Mouse (Mus musculus) liver, embryonic 15.5 days (tissue): ENCODE results near the gene Cpb2. TPM values are rescaled to one million over a fixed set of nuclear protein-coding genes. Genes with fewer than 3 reads are reported as not detected.

ENCODE experiments used
- ATAC-seq: fragments of 200-750 bp; cut with Nextera tagmentation; 2 replicates; pipeline ENCODE4 v1.8.0; 2017; ENCODE audit warnings: moderate number of reproducible peaks, mild to moderate bottlenecking, moderate library complexity; ENCODE audit not compliant: insufficient read depth
- H3K27ac ChIP-seq: fragments of 300-500 bp; sonication (generic); replicated peaks from 2 replicates; pipeline ENCODE4 v1.5.1; 2015; ENCODE audit warnings: mild to moderate bottlenecking, inconsistent platforms
- H3K27me3 ChIP-seq: fragments of 300-500 bp; sonication (generic); 2 replicates; pipeline ENCODE4 v1.6.1; 2015; ENCODE audit warnings: mild to moderate bottlenecking, inconsistent platforms
- H3K36me3 ChIP-seq: fragments of 300-500 bp; sonication (generic); replicated peaks from 2 replicates; pipeline ENCODE4 v1.6.1; 2015; ENCODE audit warnings: moderate library complexity, mild to moderate bottlenecking, inconsistent platforms
- H3K4me1 ChIP-seq: fragments of 300-500 bp; sonication (generic); replicated peaks from 2 replicates; pipeline ENCODE4 v1.6.1; 2015; ENCODE audit warnings: inconsistent platforms
- H3K4me2 ChIP-seq: fragments of 300-500 bp; sonication (generic); 2 replicates; pipeline ENCODE4 v1.6.1; 2015; ENCODE audit warnings: moderate library complexity, mild to moderate bottlenecking, inconsistent platforms
- H3K4me3 ChIP-seq: fragments of 300-500 bp; sonication (generic); replicated peaks from 2 replicates; pipeline ENCODE4 v1.5.1; 2015; ENCODE audit warnings: mild to moderate bottlenecking, inconsistent platforms
- H3K9ac ChIP-seq: fragments of 300-500 bp; sonication (generic); 2 replicates; pipeline ENCODE4 v1.6.1; 2015; ENCODE audit warnings: moderate library complexity, mild to moderate bottlenecking, inconsistent platforms
- H3K9me3 ChIP-seq: fragments of 300-500 bp; sonication (generic); replicated peaks from 2 replicates; pipeline ENCODE4 v1.6.1; 2016; ENCODE audit warnings: inconsistent platforms
- WGBS: fragments of 180-500 bp; shearing (Covaris S2); methylation state at CpG from one replicate; pipeline ENCODE4 v1.1.7; 2015; ENCODE audit warnings: mixed read lengths; ENCODE audit not compliant: insufficient replicate concordance; 5-methylcytosine and 5-hydroxymethylcytosine counted together
- polyA plus RNA-seq: library from polyadenylated mRNA; unstranded; fragments of >200 nt; fragmentation: Nextera tagmentation; extraction: Ambion mirVana; gene quantifications from 2 replicates; pipeline ENCODE4 v1.2.1, GENCODE M21; 2015

Gene Cpb2
- polyA plus RNA-seq, 1 experiment from 2014 or later, result 134 TPM

GRCm38 (mm10) chr14:75246024-75247000 lies 4.2 kb downstream of the Cpb2 start:
- H3K9me3 ChIP-seq, result no peaks in the 10 kb centered on the region
- H3K9ac ChIP-seq, result no peak overlapping the region
- no peaks in the 10 kb centered on the region for H3K36me3 ChIP-seq
- no peaks in the 10 kb centered on the region for H3K27me3 ChIP-seq
- no peak overlapping the region for H3K27ac ChIP-seq
- no peak overlapping the region for H3K4me3 ChIP-seq
- H3K4me1 ChIP-seq, result peaks cover 4% of the 10 kb centered on the region; the same call in 1 of the 2 replicates
- no peak for ATAC-seq
- whole genome bisulfite sequencing, result 57% methylated on average over 11 of the region's 11 CpGs
- no peak overlapping the region for H3K4me2 ChIP-seq

GRCm38 (mm10) chr14:75250432-75250831 lies 8.3 kb downstream of the Cpb2 start:
- H3K9ac ChIP-seq, result no peak overlapping the region
- H3K4me2 ChIP-seq, result no peak overlapping the region
- no peaks in the 10 kb centered on the region for H3K9me3 ChIP-seq
- no peak overlapping the region for H3K27ac ChIP-seq
- ATAC-seq, result no peak
- H3K27me3 ChIP-seq, result no peaks in the 10 kb centered on the region
- H3K4me1 ChIP-seq, result peaks cover 4% of the 10 kb centered on the region; the same call in 1 of the 2 replicates
- 66% methylated on average over 3 of the region's 3 CpGs for WGBS
- no peaks in the 10 kb centered on the region for H3K36me3 ChIP-seq
- no peak overlapping the region for H3K4me3 ChIP-seq

GRCm38 (mm10) chr14:75256521-75256920 lies 14.4 kb downstream of the Cpb2 start:
- no peak overlapping the region for H3K27ac ChIP-seq
- no peaks in the 10 kb centered on the region for H3K4me1 ChIP-seq
- no peaks in the 10 kb centered on the region for H3K9me3 ChIP-seq
- no peak overlapping the region for H3K4me3 ChIP-seq
- 0 out of 2 replicates have a peak, but pooled peaks cover 3% of the 10 kb centered on the region for H3K36me3 ChIP-seq
- no peaks in the 10 kb centered on the region for H3K27me3 ChIP-seq
- no peak overlapping the region for H3K4me2 ChIP-seq
- ATAC-seq, result no peak
- no peak overlapping the region for H3K9ac ChIP-seq
- WGBS, result 29% methylated on average over 5 of the region's 5 CpGs

GRCm38 (mm10) chr14:75269531-75269930 lies 27.4 kb downstream of the Cpb2 start:
- 68% methylated on average over 5 of the region's 5 CpGs for WGBS
- H3K4me1 ChIP-seq, result no peaks in the 10 kb centered on the region

GRCm38 (mm10) chr14:75279716-75280115 lies 37.6 kb downstream of the Cpb2 start:
- H3K4me2 ChIP-seq, result no peak overlapping the region
- peaks cover 12% of the 10 kb centered on the region; the same call in 1 of the 2 replicates for H3K27me3 ChIP-seq
- no peak overlapping the region for H3K4me3 ChIP-seq
- no peak overlapping the region for H3K27ac ChIP-seq
- 75% methylated on average over 6 of the region's 6 CpGs for WGBS
- ATAC-seq, result no peak
- no peak overlapping the region for H3K9ac ChIP-seq
- no peaks in the 10 kb centered on the region for H3K9me3 ChIP-seq
- peaks cover 7% of the 10 kb centered on the region for H3K4me1 ChIP-seq
- H3K36me3 ChIP-seq, result no peaks in the 10 kb centered on the region; the same call in none of the 2 replicates

More at GRCm38 (mm10) chr14:75269531-75269930, 27.4 kb downstream of the Cpb2 start:
- Histone ChIP-seq H3K4me3 (no peak overlapping the region), H3K4me2 (no peak overlapping the region), H3K9me3 (no peaks in the 10 kb centered on the region), H3K36me3 (peaks cover 9% of the 10 kb centered on the region; the same call in 1 of the 2 replicates), H3K9ac (no peak overlapping the region), H3K27me3 (no peaks in the 10 kb centered on the region), H3K27ac (no peak overlapping the region)
- ATAC-seq, result no peak

- H3K9ac ChIP-seq, result no peak overlapping the region
- WGBS, result 53% methylated on average over 5 of the region's 5 CpGs
- peaks cover 14% of the 10 kb centered on the region for H3K4me1 ChIP-seq
- H3K36me3 ChIP-seq, result no peaks in the 10 kb centered on the region; the same call in 1 of the 2 replicates
- H3K27me3 ChIP-seq, result peaks cover 12% of the 10 kb centered on the region; the same call in 1 of the 2 replicates
- no peak overlapping the region for H3K4me3 ChIP-seq
- no peak for ATAC-seq
- H3K9me3 ChIP-seq, result no peaks in the 10 kb centered on the region
- no peak overlapping the region for H3K27ac ChIP-seq
- no peak overlapping the region for H3K4me2 ChIP-seq
Measured at GRCm38 (mm10) chr14:75280406-75280805, 38.3 kb downstream of the Cpb2 start.

GRCm38 (mm10) chr14:75283609-75284192 lies 41.6 kb downstream of the Cpb2 start:
- no peaks in the 10 kb centered on the region; the same call in 1 of the 2 replicates for H3K36me3 ChIP-seq
- peak overlapping the region; percentile 92 for H3K4me3 ChIP-seq
- peaks cover 23% of the 10 kb centered on the region for H3K4me1 ChIP-seq
- peak overlapping the region; percentile 81 for H3K4me2 ChIP-seq
- ATAC-seq, result 0 out of 2 replicates have a peak, but pooled peaks have one; percentile 13
- peak overlapping the region; percentile 81 for H3K9ac ChIP-seq
- H3K27ac ChIP-seq, result peak overlapping the region; percentile 87
- no peaks in the 10 kb centered on the region for H3K9me3 ChIP-seq
- 5% methylated on average over 19 of the region's 19 CpGs for WGBS
- peaks cover 12% of the 10 kb centered on the region; the same call in 1 of the 2 replicates for H3K27me3 ChIP-seq

GRCm38 (mm10) chr14:75284193-75284915 lies 42.3 kb downstream of the Cpb2 start, which contains the start of gene Zc3h13:
Zc3h13 (plus strand) TSS chr14:75284373.
- ATAC-seq, result peak; percentile 97
- Histone ChIP-seq H3K4me2 (peak within 1 kb of the TSS; percentile 81), H3K9ac (peak within 1 kb of the TSS; percentile 81), H3K4me1 (peaks cover 23% of the 10 kb centered on the region), H3K27me3 (peaks cover 11% of the 10 kb centered on the region; the same call in 1 of the 2 replicates), H3K9me3 (no peaks in the 10 kb centered on the region), H3K4me3 (peak within 1 kb of the TSS; percentile 92), H3K27ac (peak within 1 kb of the TSS; percentile 87), H3K36me3 (no peaks in the 10 kb centered on the region; the same call in 1 of the 2 replicates)
- WGBS, result under 1% methylated on average over 61 of the region's 61 CpGs

- Histone ChIP-seq H3K4me2 (no peak overlapping the region), H3K27me3 (no peaks in the 10 kb centered on the region), H3K27ac (no peak overlapping the region), H3K4me1 (no peaks in the 10 kb centered on the region), H3K36me3 (no peaks in the 10 kb centered on the region), H3K9ac (no peak overlapping the region), H3K9me3 (no peaks in the 10 kb centered on the region), H3K4me3 (no peak overlapping the region)
- no peak for ATAC-seq
- 88% methylated on average over 1 of the region's 1 CpGs for WGBS
Measured at GRCm38 (mm10) chr14:75301081-75301480, 59.0 kb downstream of the Cpb2 start.

- Histone ChIP-seq H3K9me3 (no peaks in the 10 kb centered on the region), H3K4me1 (no peaks in the 10 kb centered on the region), H3K9ac (no peak overlapping the region), H3K36me3 (no peaks in the 10 kb centered on the region), H3K4me3 (no peak overlapping the region), H3K4me2 (no peak overlapping the region), H3K27ac (no peak overlapping the region), H3K27me3 (no peaks in the 10 kb centered on the region)
- no peak for ATAC-seq
- WGBS, result 60% methylated on average over 5 of the region's 5 CpGs
Measured at GRCm38 (mm10) chr14:75303807-75304206, 61.7 kb downstream of the Cpb2 start.
